Mouse (Mus musculus) lung, postnatal 25 days (tissue): Measurements from ENCODE around the gene Zfp146.
"Not testable (repeated sequence)": the region's sequence is repeated elsewhere in the genome, so short reads cannot be mapped to it uniquely, and the experiment has no call there.

Experiments
- DNase-seq: peaks from one replicate; pipeline ENCODE4 v3.0.0; 2022; ENCODE audit warnings: low spot score

Zfp146 gene

DNA sequence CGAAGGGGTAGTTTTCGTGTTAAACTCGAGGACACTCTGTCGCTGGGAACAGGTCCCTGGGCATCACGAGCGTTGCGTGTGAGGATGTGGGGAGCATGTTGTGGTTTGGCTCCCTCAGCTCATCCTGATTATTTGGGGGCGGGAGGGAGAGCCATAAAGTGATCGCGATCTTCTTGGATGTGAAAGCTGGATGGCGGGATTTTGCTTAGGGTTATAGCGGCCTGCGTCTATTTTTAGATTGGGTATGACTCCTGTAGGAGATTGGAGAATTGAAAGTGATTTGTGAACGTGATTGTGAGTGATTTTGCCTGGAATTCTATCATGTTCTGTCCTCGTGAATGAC is 47.4 kb downstream of the Zfp146 start:
- DNase-seq = no peak

DNA sequence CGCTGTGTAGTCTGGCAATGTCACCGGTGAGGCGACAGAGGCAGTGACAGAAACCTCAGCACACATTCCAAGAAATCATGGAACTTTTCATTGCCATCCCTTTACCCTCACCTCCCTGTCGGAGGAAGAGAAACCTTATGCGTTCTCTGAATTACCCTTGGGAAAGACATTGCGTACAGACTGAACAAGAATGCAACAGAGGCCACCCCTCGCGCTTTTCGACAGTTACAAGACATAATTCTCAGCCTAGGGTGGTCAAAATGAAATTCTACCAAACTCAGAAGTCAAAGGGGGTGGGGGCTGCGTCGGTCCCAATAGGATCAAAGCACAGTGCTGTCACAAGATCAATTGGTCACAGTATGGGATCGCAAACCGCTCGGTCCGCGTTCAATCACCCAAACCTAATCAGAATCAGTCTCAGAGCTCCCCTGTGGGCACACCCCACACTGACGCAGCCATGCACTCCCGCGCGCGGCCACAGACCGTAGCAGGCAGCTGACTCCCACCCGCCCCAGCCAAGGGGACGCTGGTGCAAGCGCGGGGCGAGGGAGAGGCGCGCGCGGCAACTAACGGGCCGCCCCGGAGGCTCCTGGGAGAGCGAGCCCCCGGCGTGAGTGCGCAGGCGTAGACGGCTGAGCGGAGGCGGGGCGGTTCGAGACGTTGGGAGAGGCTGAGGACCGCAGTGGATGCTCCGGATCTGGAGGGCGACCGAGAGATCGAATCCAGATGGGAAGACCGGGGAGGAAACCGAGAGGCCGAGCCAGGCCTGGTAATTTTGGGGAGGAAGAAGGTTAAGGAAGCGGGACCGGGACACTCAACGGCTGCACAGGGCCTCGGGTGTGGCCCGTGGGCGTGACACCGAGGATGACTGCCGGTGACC is 48.0 kb downstream of the Zfp146 start, which contains the start of gene Zfp382:
Zfp382 (plus strand) TSS at position 635 of the 880 bp plus-strand sequence.
- peak; percentile 90 for DNase-seq

DNA sequence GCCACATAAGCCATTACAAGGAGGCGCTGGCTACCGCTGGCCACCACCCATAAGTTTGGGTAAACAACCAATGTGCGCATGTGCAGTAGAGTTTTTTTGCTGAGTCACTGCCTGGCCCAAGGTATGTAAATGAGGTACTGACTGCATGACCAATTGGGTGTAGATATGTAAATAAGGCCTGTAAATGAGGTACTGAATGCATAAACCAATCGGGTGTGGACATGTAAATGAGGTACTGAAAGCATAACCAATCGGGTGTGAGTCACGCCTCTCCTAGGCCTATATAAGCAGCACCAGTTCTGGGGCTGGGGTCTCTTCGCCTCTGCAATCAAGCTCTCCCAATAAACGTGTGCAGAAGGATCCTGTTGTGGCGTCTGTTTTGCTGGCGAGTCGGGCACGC is 51.6 kb downstream of the Zfp146 start:
- DNase-seq = not testable (repeated sequence)

DNA sequence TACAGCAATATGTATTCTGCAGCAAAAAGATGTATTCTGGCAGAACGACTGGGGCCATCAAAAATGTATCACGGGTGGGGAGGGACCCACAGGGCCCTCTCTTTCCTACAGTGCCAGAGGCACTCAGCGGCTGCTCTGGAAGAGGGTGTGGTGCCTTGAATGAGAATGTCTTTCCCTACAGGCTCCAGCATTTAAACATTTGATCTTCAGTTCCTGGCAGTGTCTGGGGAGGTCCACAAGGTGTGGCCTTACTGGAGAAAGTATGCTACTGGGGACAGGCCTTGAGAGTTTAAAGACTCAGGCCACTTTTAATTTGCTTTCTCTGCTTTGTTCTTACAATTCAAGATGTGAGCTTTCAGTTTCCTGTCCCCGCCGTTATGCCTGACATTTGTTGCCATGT is 53.5 kb downstream of the Zfp146 start:
- DNase-seq = no peak
